Mouse (Mus musculus): ENCODE data around the gene Nfs1. TPM values are rescaled to one million over a fixed set of nuclear protein-coding genes. Genes with fewer than 3 reads are reported as not detected.
"Not testable (repeated sequence)": the region's sequence is repeated elsewhere in the genome, so short reads cannot be mapped to it uniquely, and the experiment has no call there.

Nfs1 gene
- polyA plus RNA-seq, 1 experiment from 2014 or later = 65.0 TPM

DNA sequence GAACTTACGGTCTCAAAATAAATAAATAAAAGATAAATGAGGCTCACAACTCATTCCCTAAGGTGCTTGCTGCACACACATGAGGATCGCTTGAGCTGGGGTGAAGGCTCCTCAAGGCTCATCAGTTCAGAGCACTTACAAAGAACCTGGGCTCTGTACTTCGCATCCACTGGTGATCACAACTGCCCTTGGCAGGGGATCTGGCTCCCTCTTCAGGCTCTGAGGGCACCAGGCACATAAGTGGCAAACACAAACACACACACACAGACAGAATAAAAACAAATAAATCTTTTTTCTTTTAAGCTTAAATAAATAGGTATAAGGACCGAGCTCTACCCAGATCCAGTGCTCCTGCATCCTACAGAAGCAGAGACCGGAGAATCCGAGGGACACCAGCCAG lies 8.3 kb downstream of the Nfs1 start:
- 0 out of 2 replicates have a peak, but pooled peaks cover 4% of the 10 kb centered on the region for H3K4me1 ChIP-seq (replicated peaks)
- H3K36me3 ChIP-seq = peaks cover 63% of the 10 kb centered on the region
- ATAC-seq (ENCODE audit: low read depth) = no peak
- 82% methylated on average over 6 of the region's 6 CpGs for WGBS (ENCODE audit: insufficient replicate concordance)
- H3K4me2 ChIP-seq = no peak overlapping the region
- no peak overlapping the region for H3K9ac ChIP-seq
- DNase-seq = no peak
- no peaks in the 10 kb centered on the region for H3K27me3 ChIP-seq
- no peak overlapping the region for H3K27ac ChIP-seq
- H3K4me3 ChIP-seq (replicated peaks) = no peak overlapping the region
- no peaks in the 10 kb centered on the region for H3K9me3 ChIP-seq (replicated peaks)

DNA sequence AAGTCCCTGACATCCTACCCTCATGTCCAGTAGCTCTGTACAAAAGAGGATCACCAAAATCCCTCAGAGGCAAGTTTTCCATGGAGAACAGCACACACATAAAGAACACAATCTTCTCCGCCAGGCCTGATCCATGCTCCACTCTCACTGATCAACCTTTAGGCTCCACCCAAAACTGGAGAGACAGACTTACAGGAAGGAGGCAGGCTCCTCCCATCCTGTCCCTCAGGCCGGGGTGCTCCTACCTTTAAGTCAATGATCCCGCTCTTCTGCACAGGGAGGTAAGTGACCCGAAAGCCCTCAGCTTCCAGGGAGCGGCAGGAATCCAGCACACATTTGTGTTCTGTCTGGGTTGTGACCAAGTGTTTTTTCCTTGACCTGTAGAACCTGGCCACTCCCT lies 9.8 kb downstream of the Nfs1 start:
- DNase-seq (no peak), ATAC-seq (ENCODE audit: low read depth) (no peak)
- H3K4me3 ChIP-seq (replicated peaks) = no peak overlapping the region
- 79% methylated on average over 5 of the region's 5 CpGs for WGBS (ENCODE audit: insufficient replicate concordance)
- H3K9ac ChIP-seq = no peak overlapping the region
- no peaks in the 10 kb centered on the region for H3K4me1 ChIP-seq (replicated peaks)
- H3K9me3 ChIP-seq (replicated peaks) = no peaks in the 10 kb centered on the region
- no peaks in the 10 kb centered on the region for H3K27me3 ChIP-seq
- peaks cover 54% of the 10 kb centered on the region for H3K36me3 ChIP-seq
- H3K4me2 ChIP-seq = no peak overlapping the region
- no peak overlapping the region for H3K27ac ChIP-seq

DNA sequence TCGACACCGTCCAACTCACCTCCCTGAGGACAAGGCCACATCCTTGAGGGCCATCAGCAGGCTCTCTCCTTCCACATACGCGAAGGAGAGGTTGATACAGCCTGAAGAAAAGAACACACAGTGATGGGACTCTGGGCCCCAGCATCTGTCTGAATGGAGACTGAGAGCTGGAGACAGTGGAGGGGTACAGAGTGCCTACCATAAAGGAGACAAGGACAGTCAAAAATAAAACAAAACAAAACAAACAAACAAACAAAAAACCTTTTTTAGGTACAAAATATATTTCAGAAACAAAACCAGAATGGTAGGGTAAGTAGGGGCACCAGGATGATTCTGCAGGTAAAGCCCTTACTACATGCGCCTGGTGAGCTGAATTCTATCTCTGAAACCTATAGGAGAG lies 17.0 kb downstream of the Nfs1 start, which contains the start of gene Gm28036:
TSS of gene Gm28036 (minus strand) at position 101 of the 400 bp plus-strand sequence.
- Histone ChIP-seq H3K36me3 (peaks cover 63% of the 10 kb centered on the region), H3K9ac (no peak within 1 kb of the TSS), H3K9me3 (replicated peaks) (no peaks in the 10 kb centered on the region), H3K4me3 (replicated peaks) (no peak within 1 kb of the TSS), H3K4me1 (replicated peaks) (no peaks in the 10 kb centered on the region), H3K27ac (no peak within 1 kb of the TSS), H3K4me2 (no peak within 1 kb of the TSS), H3K27me3 (no peaks in the 10 kb centered on the region)
- WGBS (ENCODE audit: insufficient replicate concordance) = 92% methylated on average over 5 of the region's 5 CpGs
- DNase-seq = no peak
- no peak for ATAC-seq (ENCODE audit: low read depth)

DNA sequence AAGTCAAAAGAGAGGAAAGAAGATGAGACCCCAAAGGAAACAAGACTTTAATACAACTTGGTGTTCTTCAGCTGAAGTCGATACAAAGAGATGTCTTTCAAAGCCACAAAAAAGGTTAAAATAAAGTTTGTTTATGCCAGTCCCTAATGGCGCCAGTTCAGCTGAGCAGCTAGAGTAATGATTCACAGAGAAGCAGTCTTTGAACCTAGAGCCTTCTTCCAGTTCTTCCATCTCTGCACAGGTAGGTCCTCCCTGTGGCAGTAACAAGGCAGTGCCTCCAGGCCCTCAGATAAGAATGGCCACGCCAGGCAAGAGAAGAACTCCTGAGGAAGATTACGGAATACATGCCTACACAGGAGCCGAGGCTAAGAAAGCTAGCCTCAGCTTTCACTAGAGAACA lies 20.3 kb downstream of the Nfs1 start:
- no peak overlapping the region for H3K9ac ChIP-seq
- peaks cover 48% of the 10 kb centered on the region for H3K36me3 ChIP-seq
- H3K9me3 ChIP-seq (replicated peaks) = no peaks in the 10 kb centered on the region
- H3K27me3 ChIP-seq = no peaks in the 10 kb centered on the region
- no peak for ATAC-seq (ENCODE audit: low read depth)
- no peak for DNase-seq
- H3K4me2 ChIP-seq = no peak overlapping the region
- no peak overlapping the region for H3K4me3 ChIP-seq (replicated peaks)
- 82% methylated on average over 5 of the region's 5 CpGs for WGBS (ENCODE audit: insufficient replicate concordance)
- H3K27ac ChIP-seq = no peak overlapping the region
- H3K4me1 ChIP-seq (replicated peaks) = no peaks in the 10 kb centered on the region

DNA sequence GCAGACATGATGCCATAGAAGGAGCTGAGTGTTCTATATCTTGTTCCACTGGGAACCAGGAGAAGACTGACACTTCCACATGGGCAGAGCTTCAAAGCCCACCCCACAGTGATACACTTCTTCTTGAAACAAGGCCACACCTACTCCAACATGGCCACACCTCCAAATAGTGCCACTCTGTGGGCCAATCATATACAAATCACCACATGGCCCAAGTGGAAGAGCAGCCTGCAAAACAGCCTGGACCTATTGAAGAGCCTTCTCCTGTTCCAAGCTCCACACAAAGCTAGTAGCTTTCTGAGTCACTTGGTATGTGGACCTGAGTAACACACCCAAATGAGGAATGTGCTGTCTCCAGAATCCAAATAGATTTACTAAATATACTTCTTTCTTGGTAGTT lies 24.4 kb downstream of the Nfs1 start:
- Histone ChIP-seq H3K4me2 (no peak overlapping the region), H3K27me3 (no peaks in the 10 kb centered on the region), H3K9ac (no peak overlapping the region), H3K4me3 (replicated peaks) (no peak overlapping the region), H3K27ac (no peak overlapping the region), H3K9me3 (replicated peaks) (no peaks in the 10 kb centered on the region), H3K36me3 (peaks cover 14% of the 10 kb centered on the region), H3K4me1 (replicated peaks) (no peaks in the 10 kb centered on the region)
- ATAC-seq (ENCODE audit: low read depth) (no peak), DNase-seq (no peak)

DNA sequence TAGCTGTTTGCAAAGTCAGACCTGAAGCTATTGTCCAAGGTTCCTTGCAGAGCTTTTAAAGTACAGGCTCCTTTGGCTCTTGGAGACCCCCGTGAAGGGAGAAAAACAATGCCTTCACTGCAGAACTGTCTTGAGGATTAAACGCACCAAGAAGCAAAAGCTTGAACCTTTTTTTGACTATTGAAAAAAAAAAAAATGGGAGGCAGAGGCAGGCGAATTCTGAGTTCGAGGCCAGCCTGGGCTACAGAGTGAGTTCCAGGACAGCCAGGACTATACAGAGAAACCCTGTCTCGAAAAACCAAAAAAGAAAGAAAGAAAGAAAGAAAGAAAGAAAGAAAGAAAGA lies 31.9 kb downstream of the Nfs1 start:
- Histone ChIP-seq H3K9ac (peak overlapping the region; percentile 90), H3K4me3 (replicated peaks) (peak overlapping the region; percentile 89), H3K4me1 (replicated peaks) (peaks cover 31% of the 10 kb centered on the region), H3K4me2 (peak overlapping the region; percentile 87)
- WGBS (ENCODE audit: insufficient replicate concordance) = 16% methylated on average over 5 of the region's 5 CpGs
- not testable (repeated sequence) for H3K9me3 ChIP-seq (replicated peaks); H3K27ac ChIP-seq; H3K36me3 ChIP-seq; DNase-seq; ATAC-seq (ENCODE audit: low read depth); H3K27me3 ChIP-seq

DNA sequence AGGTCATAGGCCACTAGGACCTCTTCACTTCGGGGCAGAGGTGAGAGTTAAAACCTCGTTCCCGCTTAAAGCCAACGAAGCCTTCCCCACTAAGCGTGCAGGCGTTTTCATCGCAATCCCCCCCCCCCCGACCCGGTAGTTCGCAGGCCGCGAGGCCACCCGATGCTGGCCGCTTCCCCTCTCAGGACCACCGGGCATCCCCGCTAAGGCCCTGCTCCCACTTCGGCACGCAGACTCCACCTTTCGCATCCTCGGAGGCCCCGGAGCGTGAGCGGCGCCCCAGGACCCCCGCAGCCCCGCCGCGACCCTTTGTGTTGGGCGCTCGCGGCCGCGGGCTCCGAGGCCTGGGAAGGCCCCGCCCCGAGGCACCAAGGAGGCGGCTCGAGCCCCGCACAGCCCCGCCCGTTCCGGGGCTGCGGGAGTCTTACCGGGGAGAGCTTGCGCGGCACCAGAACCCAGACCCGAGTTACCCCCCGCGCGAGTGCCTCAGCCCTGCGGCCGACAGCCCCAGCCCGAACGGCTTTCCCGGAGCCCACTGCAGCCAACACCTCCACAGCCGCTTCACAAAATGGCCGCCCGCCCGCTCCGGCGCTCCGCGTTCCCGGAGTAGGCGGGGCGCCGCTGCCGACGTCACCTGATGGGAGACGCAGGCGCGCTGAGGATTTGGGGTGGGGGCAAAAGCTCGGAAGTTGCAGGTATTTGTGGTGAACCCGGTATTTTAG lies 32.5 kb downstream of the Nfs1 start, which contains the start of the genes Cpne1 and Rbm12:
TSS of gene Cpne1 (minus strand) at position 608 of the 722 bp plus-strand sequence.
TSS of gene Rbm12 (minus strand) at position 621 of the 722 bp plus-strand sequence.
- Histone ChIP-seq H3K4me3 (replicated peaks) (peak within 1 kb of the TSS; percentile 89), H3K9me3 (replicated peaks) (no peaks in the 10 kb centered on the region), H3K27me3 (no peaks in the 10 kb centered on the region), H3K4me2 (peak within 1 kb of the TSS; percentile 87), H3K9ac (peak within 1 kb of the TSS; percentile 90), H3K27ac (peak within 1 kb of the TSS; percentile 82), H3K4me1 (replicated peaks) (peaks cover 31% of the 10 kb centered on the region), H3K36me3 (peaks cover 4% of the 10 kb centered on the region)
- ATAC-seq (ENCODE audit: low read depth) (peak; percentile 91), DNase-seq (peak; percentile 82)
- under 1% methylated on average over 73 of the region's 74 CpGs for WGBS (ENCODE audit: insufficient replicate concordance)

DNA sequence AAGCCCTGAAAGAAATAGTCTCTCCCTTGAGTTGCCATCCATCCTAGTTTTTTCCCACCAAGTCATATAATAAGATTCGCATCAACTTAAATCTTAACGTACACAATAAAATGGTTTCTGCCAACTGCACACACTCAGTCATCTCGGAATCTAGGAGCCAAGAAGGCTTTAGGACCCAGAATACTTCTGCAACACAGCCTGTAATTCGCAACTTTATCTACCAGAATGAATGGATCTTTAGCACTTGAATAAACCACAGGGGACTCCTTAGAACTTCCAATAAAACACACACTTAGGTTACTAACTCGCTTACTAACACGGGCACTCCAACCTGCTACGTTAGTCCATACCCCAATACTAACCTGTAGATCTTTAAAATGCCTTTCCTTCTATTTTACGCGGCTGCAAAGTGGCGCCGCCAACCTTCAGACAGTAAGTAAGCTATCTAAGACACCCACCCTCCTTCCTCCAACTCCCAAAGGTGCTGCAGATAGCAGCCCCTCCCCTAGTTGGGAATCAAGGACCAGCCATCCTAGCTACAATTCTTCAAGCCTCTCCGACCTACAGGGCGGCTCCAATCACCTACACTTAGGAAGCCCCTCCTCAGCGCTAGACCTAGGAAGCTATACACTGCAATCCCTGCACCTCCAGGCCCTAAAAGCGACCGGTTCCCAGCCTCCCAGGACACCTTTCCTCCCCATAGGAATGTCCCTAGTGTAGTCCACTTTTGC lies 33.2 kb downstream of the Nfs1 start:
- Histone ChIP-seq H3K9me3 (replicated peaks) (no peaks in the 10 kb centered on the region), H3K4me3 (replicated peaks) (peak overlapping the region; percentile 89), H3K9ac (peak overlapping the region; percentile 90), H3K4me1 (replicated peaks) (peaks cover 31% of the 10 kb centered on the region), H3K36me3 (peaks cover 9% of the 10 kb centered on the region), H3K4me2 (peak overlapping the region; percentile 87), H3K27me3 (no peaks in the 10 kb centered on the region), H3K27ac (peak overlapping the region; percentile 82)
- DNase-seq (peak; percentile 28), ATAC-seq (ENCODE audit: low read depth) (peak; percentile 73)
- under 1% methylated on average over 16 of the region's 16 CpGs for WGBS (ENCODE audit: insufficient replicate concordance)

DNA sequence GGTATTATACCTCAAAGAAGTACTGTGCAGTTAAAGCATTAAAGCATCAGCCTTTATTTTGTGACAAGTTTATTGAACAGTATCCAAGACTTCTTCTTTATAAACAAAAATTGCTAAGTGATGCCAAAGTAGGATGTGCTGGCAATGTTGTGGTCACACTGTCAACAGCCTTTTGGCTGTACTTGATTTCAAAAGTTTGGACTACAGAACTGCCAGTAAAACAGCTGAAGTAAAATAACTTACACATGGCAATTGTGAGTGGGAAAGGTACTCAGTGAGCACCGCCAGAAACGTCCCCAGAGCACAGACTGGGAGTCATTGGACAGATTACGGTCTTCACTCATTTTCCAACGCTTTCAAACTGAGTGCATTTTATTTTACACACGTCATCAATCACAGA lies 52.1 kb downstream of the Nfs1 start:
- H3K4me3 ChIP-seq (replicated peaks) = no peak overlapping the region
- no peak overlapping the region for H3K4me2 ChIP-seq
- ATAC-seq (ENCODE audit: low read depth) = no peak
- DNase-seq = no peak
- no peaks in the 10 kb centered on the region; the same call in 1 of the 2 replicates for H3K4me1 ChIP-seq (replicated peaks)
- 81% methylated on average over 5 of the region's 5 CpGs for WGBS (ENCODE audit: insufficient replicate concordance)
- no peaks in the 10 kb centered on the region for H3K9me3 ChIP-seq (replicated peaks)
- no peak overlapping the region for H3K27ac ChIP-seq
- H3K36me3 ChIP-seq = peaks cover 32% of the 10 kb centered on the region
- H3K9ac ChIP-seq = no peak overlapping the region
- no peaks in the 10 kb centered on the region for H3K27me3 ChIP-seq

DNA sequence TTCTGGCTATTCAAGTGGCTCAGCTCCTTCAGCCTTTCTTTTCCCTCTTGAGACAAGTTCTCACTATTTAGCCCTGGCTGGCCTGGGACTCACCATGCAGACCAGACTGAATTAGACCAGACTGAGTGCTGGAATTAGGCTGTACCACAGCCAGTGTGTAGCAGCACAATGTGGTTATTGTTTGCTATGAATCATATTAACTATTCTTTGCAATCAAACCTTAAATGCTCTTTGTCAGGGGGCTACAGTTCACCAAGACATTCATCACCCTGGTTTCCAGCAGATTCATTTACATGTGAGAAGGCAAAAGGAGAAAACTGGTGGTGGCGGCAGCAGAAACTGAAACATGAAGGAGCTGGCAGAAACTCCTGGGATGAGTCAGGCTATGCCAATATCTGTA lies 54.2 kb downstream of the Nfs1 start:
- WGBS (ENCODE audit: insufficient replicate concordance) = 93% methylated on average over 1 of the region's 1 CpGs
- Histone ChIP-seq H3K27ac (no peak overlapping the region), H3K9ac (no peak overlapping the region), H3K27me3 (no peaks in the 10 kb centered on the region), H3K36me3 (peaks cover 13% of the 10 kb centered on the region), H3K4me3 (replicated peaks) (no peak overlapping the region), H3K9me3 (replicated peaks) (no peaks in the 10 kb centered on the region), H3K4me1 (replicated peaks) (no peaks in the 10 kb centered on the region; the same call in 1 of the 2 replicates), H3K4me2 (no peak overlapping the region)
- ATAC-seq (ENCODE audit: low read depth) (no peak), DNase-seq (no peak)

DNA sequence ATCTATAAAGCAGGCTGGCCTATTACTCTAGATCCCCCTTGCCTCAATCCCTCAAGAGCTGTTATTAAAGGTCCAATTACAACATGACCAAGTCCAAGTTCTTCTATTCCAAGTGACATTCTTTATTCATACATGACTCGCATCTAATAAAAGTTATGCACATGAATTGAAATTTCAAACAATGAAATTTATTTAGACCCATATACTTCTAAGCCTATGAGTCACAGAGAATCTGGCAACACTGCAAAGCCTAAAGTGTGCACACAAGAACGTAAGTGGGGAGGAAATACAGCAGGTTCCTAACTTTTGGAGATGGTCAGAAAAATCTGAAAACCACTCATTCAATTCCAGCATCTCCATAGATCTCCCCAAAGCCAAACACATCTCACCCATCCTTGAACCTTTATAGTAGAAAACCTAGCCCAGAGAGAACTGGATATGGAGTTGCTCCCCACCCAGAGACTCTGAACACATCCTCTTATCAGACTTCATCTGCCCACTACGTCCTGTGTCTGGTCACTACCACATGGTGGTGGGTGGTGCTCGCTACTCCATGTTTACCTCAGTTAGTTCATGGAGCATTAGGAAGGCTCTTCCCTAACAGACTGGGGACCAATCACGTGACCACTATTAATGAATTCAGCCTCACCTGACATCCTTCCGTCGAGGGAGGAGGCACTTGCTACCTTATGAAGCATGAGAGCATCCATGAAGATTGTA lies 56.4 kb downstream of the Nfs1 start:
- DNase-seq (no peak), ATAC-seq (ENCODE audit: low read depth) (no peak)
- H3K27me3 ChIP-seq = no peaks in the 10 kb centered on the region
- no peak overlapping the region for H3K27ac ChIP-seq
- H3K4me1 ChIP-seq (replicated peaks) = peaks cover 10% of the 10 kb centered on the region
- no peak overlapping the region for H3K4me3 ChIP-seq (replicated peaks)
- H3K36me3 ChIP-seq = peaks cover 13% of the 10 kb centered on the region
- H3K9me3 ChIP-seq (replicated peaks) = no peaks in the 10 kb centered on the region
- H3K4me2 ChIP-seq = no peak overlapping the region
- no peak overlapping the region for H3K9ac ChIP-seq
- WGBS (ENCODE audit: insufficient replicate concordance) = 70% methylated on average over 7 of the region's 7 CpGs

Measured in liver, embryonic 13.5 days (tissue).